Mouse (Mus musculus) heart, embryonic 10.5 days (tissue): Measurements from ENCODE around the gene Babam2. TPM values are rescaled to one million over a fixed set of nuclear protein-coding genes. Genes with fewer than 3 reads are reported as not detected.

ENCODE experiments used
- DNase-seq: peaks from one replicate; pipeline ENCODE4 v3.0.0-alpha.2; 2017; ENCODE audit warnings: low spot score
- H3K27ac ChIP-seq: fragments of 300-500 bp; sonication (generic); 2 replicates; pipeline ENCODE4 v1.5.1; 2016; ENCODE audit warnings: mild to moderate bottlenecking
- H3K27me3 ChIP-seq: fragments of 300-500 bp; sonication (generic); 2 replicates; pipeline ENCODE4 v1.6.1; 2016; ENCODE audit warnings: mild to moderate bottlenecking; ENCODE audit not compliant: poor library complexity, insufficient read depth, severe bottlenecking
- H3K36me3 ChIP-seq: fragments of 300-500 bp; sonication (generic); 2 replicates; pipeline ENCODE4 v1.6.1; 2016; ENCODE audit warnings: mild to moderate bottlenecking, moderate library complexity
- H3K4me1 ChIP-seq: fragments of 300-500 bp; sonication (generic); 2 replicates; pipeline ENCODE4 v1.6.1; 2016; ENCODE audit warnings: mild to moderate bottlenecking
- H3K4me3 ChIP-seq: fragments of 300-500 bp; sonication (generic); 2 replicates; pipeline ENCODE4 v1.5.1; 2016; ENCODE audit warnings: mild to moderate bottlenecking, moderate library complexity
- H3K9me3 ChIP-seq: fragments of 300-500 bp; sonication (generic); 2 replicates; pipeline ENCODE4 v1.6.1; 2016; ENCODE audit warnings: mild to moderate bottlenecking, moderate library complexity
- WGBS: fragments of 180-500 bp; shearing (Covaris S2); methylation state at CpG from one replicate; pipeline ENCODE4 v1.1.7; 2016; 5-methylcytosine and 5-hydroxymethylcytosine counted together
- polyA plus RNA-seq: library from polyadenylated mRNA; unstranded; fragments of >200 nt; fragmentation: Nextera tagmentation; extraction: Ambion mirVana; gene quantifications from 2 replicates; pipeline ENCODE4 v1.2.1, GENCODE M21; 2016

Gene Babam2
- polyA plus RNA-seq, 1 experiment from 2014 or later = 43.6 TPM

- peaks cover 5% of the 10 kb centered on the region; the same call in 1 of the 2 replicates for H3K4me1 ChIP-seq
- no peak for DNase-seq
- no peaks in the 10 kb centered on the region for H3K9me3 ChIP-seq
- no peak overlapping the region for H3K27ac ChIP-seq
- H3K27me3 ChIP-seq = no peaks in the 10 kb centered on the region
- H3K4me3 ChIP-seq = no peak overlapping the region
- WGBS = 89% methylated on average over 3 of the region's 3 CpGs
- no peaks in the 10 kb centered on the region for H3K36me3 ChIP-seq
Observed at GRCm38 (mm10) chr5:31687972-31688371, 9.5 kb upstream of the Babam2 start.

DNA sequence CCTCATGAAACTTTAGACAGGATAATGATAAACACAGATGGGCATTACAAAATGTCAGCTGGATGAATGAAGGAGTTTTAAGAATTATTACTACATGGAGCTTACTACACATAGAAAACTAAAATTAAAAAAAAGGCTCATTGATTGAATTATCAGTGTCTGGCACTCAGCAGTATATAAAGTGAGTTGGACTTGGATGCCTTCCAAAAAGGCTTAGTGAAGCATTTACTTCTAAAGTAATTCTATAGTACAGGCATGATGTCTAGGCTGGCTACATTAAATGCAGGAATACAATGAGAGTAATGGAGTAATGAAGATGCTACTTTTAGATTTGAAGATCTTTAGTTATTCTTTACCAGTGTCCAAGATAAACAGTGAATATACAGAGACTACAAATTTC, 4.3 kb upstream of the Babam2 start:
- H3K27me3 ChIP-seq = no peaks in the 10 kb centered on the region
- H3K9me3 ChIP-seq = no peaks in the 10 kb centered on the region
- H3K4me1 ChIP-seq = peaks cover 8% of the 10 kb centered on the region
- no peak overlapping the region for H3K4me3 ChIP-seq
- H3K36me3 ChIP-seq = no peaks in the 10 kb centered on the region
- DNase-seq = no peak
- H3K27ac ChIP-seq = no peak overlapping the region

DNA sequence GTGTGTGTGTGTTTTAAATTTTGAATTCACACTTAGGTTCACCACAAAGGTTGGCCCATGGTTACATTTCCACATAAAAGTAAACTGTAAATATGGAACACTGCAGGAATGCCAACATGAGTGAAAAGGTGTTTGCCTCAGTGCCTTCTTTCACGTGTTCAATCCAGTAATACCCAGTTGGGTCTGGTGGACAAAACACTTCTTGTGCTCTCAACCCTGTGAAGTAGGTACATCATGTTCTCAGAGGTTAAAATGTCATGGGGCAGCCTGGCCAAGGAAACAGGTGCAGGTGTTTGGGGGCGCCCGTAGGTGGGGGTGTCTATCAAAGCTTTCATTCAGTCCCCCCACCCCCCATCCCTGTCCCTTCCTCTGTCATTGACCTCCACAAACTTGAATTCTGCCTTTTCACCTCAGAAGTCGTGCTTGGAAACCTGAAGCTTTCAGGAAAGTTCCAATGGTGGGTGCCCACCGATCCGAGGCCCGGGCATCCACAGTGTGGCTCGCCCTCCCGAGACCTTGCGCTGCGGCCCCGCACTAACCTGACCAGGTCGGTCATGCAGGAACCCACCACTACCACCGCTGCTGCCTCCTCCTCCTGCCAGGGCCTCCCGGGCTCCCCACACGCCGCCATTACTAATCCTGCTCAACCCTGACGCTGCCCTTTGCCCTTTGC, 377 bp upstream of the Babam2 start, which contains the start of gene Rbks:
TSS of gene Rbks (minus strand) at position 657 of the 673 bp plus-strand sequence.
- Histone ChIP-seq H3K27ac (peak within 1 kb of the TSS; percentile 93), H3K9me3 (no peaks in the 10 kb centered on the region), H3K36me3 (no peaks in the 10 kb centered on the region), H3K4me3 (peak within 1 kb of the TSS; percentile 88), H3K4me1 (peaks cover 8% of the 10 kb centered on the region), H3K27me3 (no peaks in the 10 kb centered on the region)
- 10% methylated on average over 18 of the region's 18 CpGs for WGBS
- no peak for DNase-seq

GRCm38 (mm10) chr5:31698297-31698726, 828 bp downstream of the Babam2 start:
- Histone ChIP-seq H3K36me3 (peaks cover 8% of the 10 kb centered on the region; the same call in 1 of the 2 replicates), H3K4me3 (peak overlapping the region; percentile 88), H3K4me1 (peaks cover 8% of the 10 kb centered on the region), H3K27me3 (no peaks in the 10 kb centered on the region), H3K27ac (peak overlapping the region; percentile 93), H3K9me3 (no peaks in the 10 kb centered on the region)
- DNase-seq = peak; percentile 93
- WGBS = 6% methylated on average over 16 of the region's 16 CpGs

DNA sequence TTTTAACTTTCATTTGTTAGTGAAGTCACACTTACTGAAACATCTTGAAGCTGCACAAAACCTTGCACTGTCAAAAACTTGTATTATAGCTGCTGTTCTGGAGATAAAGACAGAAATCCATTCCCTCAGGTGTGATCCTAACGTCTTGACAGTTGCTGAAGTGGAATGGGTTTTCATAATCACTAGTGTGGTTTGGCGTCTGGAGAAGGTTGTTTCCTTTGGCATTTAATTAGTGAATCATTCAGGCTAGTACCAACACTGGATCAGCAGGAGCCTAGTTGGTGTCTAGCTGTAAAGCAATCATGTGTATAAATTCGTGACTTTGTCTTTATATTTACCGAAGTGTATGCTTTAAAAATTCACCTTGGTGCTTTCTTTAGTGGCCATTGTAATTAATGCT, 1.4 kb downstream of the Babam2 start:
- WGBS = 58% methylated on average over 4 of the region's 4 CpGs
- no peak overlapping the region for H3K27ac ChIP-seq
- DNase-seq = no peak
- H3K36me3 ChIP-seq = peaks cover 14% of the 10 kb centered on the region; the same call in 1 of the 2 replicates
- H3K27me3 ChIP-seq = no peaks in the 10 kb centered on the region
- H3K4me3 ChIP-seq = no peak overlapping the region
- no peaks in the 10 kb centered on the region for H3K9me3 ChIP-seq
- peaks cover 8% of the 10 kb centered on the region for H3K4me1 ChIP-seq

DNA sequence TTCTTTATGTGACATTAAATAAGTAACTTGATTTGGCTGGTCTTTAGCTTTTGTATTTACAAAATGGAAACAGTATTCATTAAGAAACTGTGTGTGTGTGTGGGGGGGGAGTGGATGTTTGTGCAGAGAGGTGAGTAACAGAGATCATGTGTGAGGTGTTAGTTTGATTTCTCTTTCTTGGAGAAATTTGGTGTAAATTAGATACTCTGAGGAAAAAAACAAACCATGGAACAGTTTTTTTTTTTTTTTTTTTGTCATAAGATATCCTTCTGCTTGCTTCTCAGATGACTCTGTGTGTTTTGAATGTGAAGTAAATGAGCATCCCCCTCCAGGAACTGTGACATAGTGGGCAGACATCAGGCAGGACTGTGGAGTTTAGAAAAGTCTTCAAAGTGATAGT, 1.9 kb downstream of the Babam2 start:
- DNase-seq = no peak
- no peak overlapping the region for H3K4me3 ChIP-seq
- H3K27me3 ChIP-seq = no peaks in the 10 kb centered on the region
- H3K36me3 ChIP-seq = peaks cover 15% of the 10 kb centered on the region; the same call in 1 of the 2 replicates
- H3K27ac ChIP-seq = no peak overlapping the region
- H3K4me1 ChIP-seq = peaks cover 8% of the 10 kb centered on the region
- no peaks in the 10 kb centered on the region for H3K9me3 ChIP-seq

- no peak for DNase-seq
- Histone ChIP-seq H3K4me3 (no peak overlapping the region), H3K4me1 (no peaks in the 10 kb centered on the region), H3K27ac (no peak overlapping the region), H3K9me3 (no peaks in the 10 kb centered on the region), H3K27me3 (no peaks in the 10 kb centered on the region), H3K36me3 (peaks cover 35% of the 10 kb centered on the region)
- WGBS = 81% methylated on average over 5 of the region's 5 CpGs
Observed at GRCm38 (mm10) chr5:31704971-31705370, 7.5 kb downstream of the Babam2 start.

DNA sequence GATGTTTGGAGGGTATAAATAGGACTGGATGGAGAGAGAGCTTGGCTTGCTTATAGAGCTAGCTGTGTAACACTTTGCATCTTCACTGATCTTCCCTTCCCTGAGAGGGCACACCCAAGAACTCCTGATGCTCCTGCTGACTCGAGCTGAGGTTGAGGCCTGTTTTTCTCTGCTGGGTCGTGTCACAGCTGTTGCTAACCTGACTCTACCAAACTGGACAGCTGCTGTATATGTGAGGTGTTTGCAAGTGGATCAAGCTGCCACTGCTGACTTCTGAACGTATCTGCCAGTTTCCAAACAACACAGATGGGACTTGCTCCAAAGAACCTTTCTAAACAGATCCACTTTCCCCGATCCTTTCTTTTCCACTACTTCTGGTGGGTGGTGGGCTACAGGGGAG, 9.3 kb downstream of the Babam2 start:
- H3K36me3 ChIP-seq = peaks cover 42% of the 10 kb centered on the region
- no peak overlapping the region for H3K27ac ChIP-seq
- no peaks in the 10 kb centered on the region for H3K9me3 ChIP-seq
- no peaks in the 10 kb centered on the region for H3K27me3 ChIP-seq
- H3K4me1 ChIP-seq = no peaks in the 10 kb centered on the region
- no peak overlapping the region for H3K4me3 ChIP-seq
- 80% methylated on average over 4 of the region's 4 CpGs for WGBS
- DNase-seq = no peak

- H3K27ac ChIP-seq = no peak overlapping the region
- H3K27me3 ChIP-seq = no peaks in the 10 kb centered on the region
- no peak overlapping the region for H3K4me3 ChIP-seq
- peaks cover 8% of the 10 kb centered on the region for H3K4me1 ChIP-seq
- WGBS = 55% methylated on average over 1 of the region's 1 CpGs
- peaks cover 27% of the 10 kb centered on the region for H3K36me3 ChIP-seq
- H3K9me3 ChIP-seq = no peaks in the 10 kb centered on the region
- no peak for DNase-seq
Observed at GRCm38 (mm10) chr5:31709389-31709788, 11.9 kb downstream of the Babam2 start.

GRCm38 (mm10) chr5:31713280-31713711, 15.8 kb downstream of the Babam2 start:
- Histone ChIP-seq H3K27ac (no peak overlapping the region), H3K27me3 (no peaks in the 10 kb centered on the region), H3K36me3 (peaks cover 14% of the 10 kb centered on the region), H3K4me1 (peaks cover 8% of the 10 kb centered on the region), H3K9me3 (no peaks in the 10 kb centered on the region), H3K4me3 (no peak overlapping the region)
- DNase-seq = no peak
- 71% methylated on average over 2 of the region's 2 CpGs for WGBS

DNA sequence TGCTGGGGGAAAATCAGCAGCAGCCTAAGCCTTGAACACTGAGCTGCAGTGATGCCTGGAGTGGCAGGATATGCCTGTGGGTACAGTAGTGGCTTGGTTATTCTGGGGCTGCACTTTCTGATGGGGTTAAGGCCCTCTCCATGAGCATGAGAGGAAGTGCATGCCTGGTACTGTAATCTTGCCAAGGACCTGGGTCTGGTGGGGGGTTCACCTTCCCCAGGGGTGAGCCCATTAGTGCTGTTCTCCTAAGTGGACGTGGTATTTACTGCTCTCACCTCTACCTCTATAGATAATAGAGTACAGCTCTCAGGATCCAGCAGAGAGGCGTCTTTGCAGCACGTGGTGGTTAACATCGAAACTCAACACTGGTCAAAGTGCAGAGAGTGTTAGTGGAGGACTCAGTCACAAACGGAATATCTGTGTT, 16.4 kb downstream of the Babam2 start:
- no peaks in the 10 kb centered on the region for H3K27me3 ChIP-seq
- H3K27ac ChIP-seq = 0 out of 2 replicates have a peak overlapping the region, but pooled peaks have one; percentile 26
- H3K4me3 ChIP-seq = no peak overlapping the region
- peaks cover 14% of the 10 kb centered on the region for H3K36me3 ChIP-seq
- H3K4me1 ChIP-seq = peaks cover 8% of the 10 kb centered on the region
- no peaks in the 10 kb centered on the region for H3K9me3 ChIP-seq
- no peak for DNase-seq
- 50% methylated on average over 5 of the region's 5 CpGs for WGBS

GRCm38 (mm10) chr5:31715486-31716150, 18.1 kb downstream of the Babam2 start:
- no peak for DNase-seq
- H3K27me3 ChIP-seq = no peaks in the 10 kb centered on the region
- peaks cover 8% of the 10 kb centered on the region for H3K4me1 ChIP-seq
- H3K9me3 ChIP-seq = no peaks in the 10 kb centered on the region
- no peak overlapping the region for H3K27ac ChIP-seq
- WGBS = 71% methylated on average over 4 of the region's 4 CpGs
- peaks cover 4% of the 10 kb centered on the region; the same call in 1 of the 2 replicates for H3K36me3 ChIP-seq
- no peak overlapping the region for H3K4me3 ChIP-seq

DNA sequence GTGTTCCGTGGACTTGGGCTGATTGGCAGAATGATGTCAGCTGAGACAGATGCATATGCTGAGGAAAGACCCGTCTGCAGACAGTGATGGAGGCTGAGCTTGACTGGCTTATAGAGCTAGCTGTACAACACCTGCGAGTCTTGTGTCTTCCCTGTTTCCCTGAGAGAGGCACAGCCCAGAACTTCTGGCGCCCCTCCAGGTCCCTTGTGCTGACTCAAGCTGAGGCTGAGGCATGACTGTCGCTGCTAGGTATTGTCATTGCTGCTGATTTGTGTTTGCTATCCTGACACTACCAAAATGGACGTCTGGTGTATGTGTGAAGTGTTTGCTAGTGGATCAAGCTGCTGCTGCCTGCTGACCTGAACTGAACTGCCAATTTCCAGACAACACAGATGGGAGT, 27.0 kb downstream of the Babam2 start:
- Histone ChIP-seq H3K9me3 (no peaks in the 10 kb centered on the region), H3K4me3 (no peak overlapping the region), H3K4me1 (no peaks in the 10 kb centered on the region), H3K27ac (no peak overlapping the region), H3K27me3 (no peaks in the 10 kb centered on the region), H3K36me3 (no peaks in the 10 kb centered on the region)
- no peak for DNase-seq
- 73% methylated on average over 6 of the region's 6 CpGs for WGBS
